Mouse (Mus musculus): Measurements from ENCODE around the gene C2cd3. TPM values are rescaled to one million over a fixed set of nuclear protein-coding genes. Genes with fewer than 3 reads are reported as not detected.

The C2cd3 gene
- total and polyA plus RNA-seq, 2 experiments from 2014 or later, result 8.1 to 26.6 TPM

- 80% methylated on average over 6 of the region's 6 CpGs for WGBS
- H3K27me3 ChIP-seq (ENCODE audit: insufficient read depth, low read length), result no peaks in the 10 kb centered on the region
- no peak for TF ChIP-seq CTCF (IDR thresholded peaks at IDR 0.05)
- H3K4me3 ChIP-seq (ENCODE audit: low read depth, low read length), result no peak overlapping the region
- 0 out of 2 replicates have a peak, but pooled peaks cover under 1% of the 10 kb centered on the region for H3K4me1 ChIP-seq (ENCODE audit: insufficient read depth, low read length)
- no peaks in the 10 kb centered on the region for H3K9me3 ChIP-seq (ENCODE audit: low read length)
- H3K36me3 ChIP-seq (ENCODE audit: insufficient read depth, low read length), result 0 out of 2 replicates have a peak, but pooled peaks cover 3% of the 10 kb centered on the region
- H3K4me2 ChIP-seq (ENCODE audit: low read depth, low read length, poor library complexity, severe bottlenecking), result no peak overlapping the region
- no peak overlapping the region for H3K27ac ChIP-seq (ENCODE audit: low read depth, low read length)
- no peak overlapping the region for H3K9ac ChIP-seq (replicated peaks; ENCODE audit: low read length, poor library complexity, severe bottlenecking)
- ATAC-seq (ENCODE audit: low FRiP score), result no peak
- no peak for DNase-seq (ENCODE audit: low spot score)
These were observed 129.2 kb downstream of the C2cd3 start for GRCm38 (mm10) chr7:100501027-100501843.

- Histone ChIP-seq H3K4me3 (ENCODE audit: low read depth, low read length) (no peak overlapping the region), H3K36me3 (ENCODE audit: insufficient read depth, low read length) (0 out of 2 replicates have a peak, but pooled peaks cover 3% of the 10 kb centered on the region), H3K27ac (ENCODE audit: low read depth, low read length) (no peak overlapping the region), H3K27me3 (ENCODE audit: insufficient read depth, low read length) (no peaks in the 10 kb centered on the region), H3K9me3 (ENCODE audit: low read length) (no peaks in the 10 kb centered on the region), H3K4me2 (ENCODE audit: low read depth, low read length, poor library complexity, severe bottlenecking) (no peak overlapping the region), H3K4me1 (ENCODE audit: insufficient read depth, low read length) (no peaks in the 10 kb centered on the region), H3K9ac (replicated peaks; ENCODE audit: low read length, poor library complexity, severe bottlenecking) (no peak overlapping the region)
- DNase-seq (ENCODE audit: low spot score), result no peak
- TF ChIP-seq CTCF (IDR thresholded peaks at IDR 0.05), result no peak
- no peak for ATAC-seq (ENCODE audit: low FRiP score)
- WGBS, result 57% methylated on average over 2 of the region's 2 CpGs
These were observed 129.9 kb downstream of the C2cd3 start for GRCm38 (mm10) chr7:100501844-100502373.

- Histone ChIP-seq H3K27me3 (ENCODE audit: insufficient read depth, low read length) (no peaks in the 10 kb centered on the region), H3K9ac (replicated peaks; ENCODE audit: low read length, poor library complexity, severe bottlenecking) (no peak overlapping the region), H3K36me3 (ENCODE audit: insufficient read depth, low read length) (0 out of 2 replicates have a peak, but pooled peaks cover 3% of the 10 kb centered on the region), H3K4me3 (ENCODE audit: low read depth, low read length) (no peak overlapping the region), H3K9me3 (ENCODE audit: low read length) (no peaks in the 10 kb centered on the region), H3K27ac (ENCODE audit: low read depth, low read length) (no peak overlapping the region), H3K4me2 (ENCODE audit: low read depth, low read length, poor library complexity, severe bottlenecking) (no peak overlapping the region), H3K4me1 (ENCODE audit: insufficient read depth, low read length) (no peaks in the 10 kb centered on the region)
- WGBS, result 86% methylated on average over 7 of the region's 7 CpGs
- ATAC-seq (ENCODE audit: low FRiP score) (no peak), DNase-seq (ENCODE audit: low spot score) (no peak)
- no peak for TF ChIP-seq CTCF (IDR thresholded peaks at IDR 0.05)
These were observed 130.4 kb downstream of the C2cd3 start for GRCm38 (mm10) chr7:100502374-100502922.

- H3K4me1 ChIP-seq (ENCODE audit: insufficient read depth, low read length), result no peaks in the 10 kb centered on the region
- H3K9me3 ChIP-seq (ENCODE audit: low read length), result no peaks in the 10 kb centered on the region
- TF ChIP-seq CTCF (IDR thresholded peaks at IDR 0.05), result no peak
- WGBS, result 94% methylated on average over 5 of the region's 5 CpGs
- ATAC-seq (ENCODE audit: low FRiP score) (no peak), DNase-seq (ENCODE audit: low spot score) (no peak)
- H3K36me3 ChIP-seq (ENCODE audit: insufficient read depth, low read length), result no peaks in the 10 kb centered on the region
- no peaks in the 10 kb centered on the region for H3K27me3 ChIP-seq (ENCODE audit: insufficient read depth, low read length)
- no peak overlapping the region for H3K4me2 ChIP-seq (ENCODE audit: low read depth, low read length, poor library complexity, severe bottlenecking)
- H3K9ac ChIP-seq (replicated peaks; ENCODE audit: low read length, poor library complexity, severe bottlenecking), result no peak overlapping the region
- H3K27ac ChIP-seq (ENCODE audit: low read depth, low read length), result no peak overlapping the region
- no peak overlapping the region for H3K4me3 ChIP-seq (ENCODE audit: low read depth, low read length)
These were observed 131.0 kb downstream of the C2cd3 start for GRCm38 (mm10) chr7:100503076-100503475.

GRCm38 (mm10) chr7:100504740-100505487 is 132.9 kb downstream of the C2cd3 start:
- ATAC-seq (ENCODE audit: low FRiP score) (no peak), DNase-seq (ENCODE audit: low spot score) (no peak)
- no peak overlapping the region for H3K4me3 ChIP-seq (ENCODE audit: low read depth, low read length)
- no peaks in the 10 kb centered on the region for H3K4me1 ChIP-seq (ENCODE audit: insufficient read depth, low read length)
- 86% methylated on average over 13 of the region's 13 CpGs for WGBS
- no peak overlapping the region for H3K27ac ChIP-seq (ENCODE audit: low read depth, low read length)
- no peak overlapping the region for H3K4me2 ChIP-seq (ENCODE audit: low read depth, low read length, poor library complexity, severe bottlenecking)
- TF ChIP-seq CTCF (IDR thresholded peaks at IDR 0.05), result no peak
- no peaks in the 10 kb centered on the region for H3K36me3 ChIP-seq (ENCODE audit: insufficient read depth, low read length)
- H3K27me3 ChIP-seq (ENCODE audit: insufficient read depth, low read length), result no peaks in the 10 kb centered on the region
- H3K9me3 ChIP-seq (ENCODE audit: low read length), result no peaks in the 10 kb centered on the region
- no peak overlapping the region for H3K9ac ChIP-seq (replicated peaks; ENCODE audit: low read length, poor library complexity, severe bottlenecking)
